Mouse (Mus musculus) granulocyte monocyte progenitor cell, adult 5-6 weeks (primary cell): Measurements from ENCODE around the gene Gm8334. TPM values are rescaled to one million over a fixed set of nuclear protein-coding genes. Genes with fewer than 3 reads are reported as not detected.
"Not testable (repeated sequence)": the region's sequence is repeated elsewhere in the genome, so short reads cannot be mapped to it uniquely, and the experiment has no call there.

Source experiments
- ATAC-seq: replicated peaks from 2 replicates; pipeline ENCODE4 v1.8.0; 2016; ENCODE audit warnings: mild to moderate bottlenecking, moderate TSS enrichment, inconsistent platforms; ENCODE audit not compliant: poor library complexity, severe bottlenecking
- total RNA-seq, 2 experiments: library from RNA; stranded (forward) in 1 of 2; stranded (reverse) in 1 of 2; fragments of 200-712, 200-1000 nt in 1 of 2; fragments of >200 nt in 1 of 2; fragmentation: Nextera tagmentation in 1 of 2; gene quantifications; 2 replicates each; pipeline ENCODE4 v1.2.3; 2014 to 2017

Gene Gm8334
- total RNA-seq (2014; fragmentation: Nextera tagmentation) (not detected in 2 replicates), total RNA-seq (2017) (not detected in 2 replicates)

DNA sequence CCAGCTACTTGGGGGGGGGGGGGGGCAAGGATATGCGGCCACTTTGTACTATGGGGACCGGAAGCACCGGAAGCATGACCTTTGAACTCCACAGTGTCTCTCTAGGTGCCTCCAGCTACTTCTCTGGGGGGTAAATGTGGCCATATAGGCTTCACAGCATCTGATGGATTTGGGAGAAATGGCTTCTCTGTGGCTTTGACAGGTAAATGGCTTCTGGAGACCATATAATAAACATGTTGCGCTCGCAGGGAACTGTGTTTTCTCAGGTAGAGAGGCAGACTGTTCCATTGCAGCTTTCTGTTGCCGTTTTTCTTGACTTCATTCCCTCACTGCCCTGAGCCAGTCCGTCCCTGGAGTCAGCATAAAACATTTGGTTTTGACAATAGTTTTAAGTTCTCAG, at the start of gene Gm8334:
TSS of gene Gm8334 (minus strand) at position 101 of the 400 bp plus-strand sequence.
- not testable (repeated sequence) for ATAC-seq

DNA sequence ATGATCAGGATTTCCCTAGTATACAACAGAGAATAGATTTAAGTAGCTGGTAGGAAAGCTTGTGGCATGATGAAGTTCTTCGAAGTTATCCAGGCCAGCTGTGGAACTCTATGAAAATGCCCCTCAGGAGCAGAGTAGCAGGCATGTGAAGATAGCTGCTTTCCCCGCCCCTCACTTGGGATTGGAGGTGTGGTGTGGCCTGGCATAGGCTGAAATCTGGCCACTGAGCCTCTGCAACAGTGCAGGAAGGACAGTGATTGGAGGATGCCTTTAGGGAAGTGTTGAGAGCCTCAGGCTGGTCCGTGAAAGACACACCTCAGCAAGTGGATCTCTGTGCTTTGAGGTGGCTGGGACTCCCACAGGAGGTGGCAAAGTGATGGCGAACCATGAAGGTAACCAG, 48.3 kb upstream of the Gm8334 start, which contains the start of gene Gm15127:
TSS of gene Gm15127 (plus strand) at position 301 of the 400 bp plus-strand sequence.
- ATAC-seq, result not testable (repeated sequence)

Other genes with a start within 250 kb of the Gm8334 start
- not detected in 2 replicates for gene Gm15114, start 126.2 kb downstream of the Gm8334 start, total RNA-seq (2014; fragmentation: Nextera tagmentation)
- not detected in 2 replicates for gene Gm15114, start 126.2 kb downstream of the Gm8334 start, total RNA-seq (2017)
- not detected in 2 replicates for gene Gm15127, start 48.4 kb upstream of the Gm8334 start, total RNA-seq (2014; fragmentation: Nextera tagmentation)
- gene Gm15127, start 48.4 kb upstream of the Gm8334 start, total RNA-seq (2017), result not detected in 2 replicates
- gene Luzp4, start 242.5 kb upstream of the Gm8334 start, total RNA-seq (2014; fragmentation: Nextera tagmentation), result not detected in 2 replicates
- not detected in 2 replicates for gene Luzp4, start 242.5 kb upstream of the Gm8334 start, total RNA-seq (2017)